Mouse (Mus musculus) embryonic fibroblast, embryonic 13.5 days (primary cell): ENCODE measurements around the gene E2f4.

ENCODE experiments used
- CTCF ChIP-seq: IDR thresholded peaks from 2 replicates; pipeline ENCODE4 v1.5.1; 2011; ENCODE audit warnings: mild to moderate bottlenecking, control low read depth, low read length, moderate library complexity, borderline replicate concordance; ENCODE audit not compliant: insufficient read depth
- POLR2A ChIP-seq: IDR thresholded peaks from 2 replicates; pipeline ENCODE4 v1.6.1; 2011; ENCODE audit warnings: low read depth, mild to moderate bottlenecking, control low read depth, low read length, moderate library complexity

GRCm38 (mm10) chr8:105292471-105292870, 5.0 kb upstream of the E2f4 start:
- no peak for TF ChIP-seq POLR2A
- no peak for TF ChIP-seq CTCF
